30 mouse cellular contexts compared by ENCODE assay signal in genomic region chr11:105492392-105492791, GRCm38 (mm10). TPM values are rescaled to one million over a fixed set of nuclear protein-coding genes. Genes with fewer than 3 reads are reported as not detected.
DNase-seq lines count a peak whose midpoint lies in the region; ATAC-seq lines count a peak whose summit lies in the region.
"Had no signal": no experiment of that assay in that cellular context is flagged by ENCODE, and none has a peak within 500 bp of the region (broad histone marks: within the 10 kb centered on the region; RNA-seq: fewer than 3 reads in every experiment).

No protein-coding gene starts in this region.

- H3K36me3 ChIP-seq in lung, embryonic 16.5 days (ENCODE audit: control insufficient read depth, insufficient read depth, low read length), result no peaks in the 10 kb centered on the region
- no peaks in the 10 kb centered on the region for H3K36me3 ChIP-seq in midbrain, embryonic 11.5 days (ENCODE audit: control insufficient read depth, insufficient read depth, low read length)
- no peaks in the 10 kb centered on the region for H3K36me3 ChIP-seq in midbrain, embryonic 16.5 days (ENCODE audit: control insufficient read depth, insufficient read depth, low read length)
- H3K36me3 ChIP-seq in hindbrain, embryonic 11.5 days (ENCODE audit: control insufficient read depth, insufficient read depth, low read length), result no peaks in the 10 kb centered on the region
- H3K36me3 ChIP-seq: embryonic facial prominence, embryonic 13.5 days; forebrain, embryonic 12.5 days; forebrain, embryonic 15.5 days; G1E; heart, embryonic 12.5 days; heart, embryonic 15.5 days; hindbrain, embryonic 13.5 days had no signal

- H3K4me2 ChIP-seq in lung, embryonic 16.5 days (ENCODE audit: low read depth, low read length), result no peak overlapping the region
- no peak overlapping the region for H3K4me2 ChIP-seq in midbrain, embryonic 11.5 days
- H3K4me2 ChIP-seq in midbrain, embryonic 16.5 days (ENCODE audit: low read length), result no peak overlapping the region
- no peak overlapping the region for H3K4me2 ChIP-seq in hindbrain, embryonic 11.5 days (replicated peaks; ENCODE audit: low read depth, low read length)
- H3K4me2 ChIP-seq: embryonic facial prominence, embryonic 13.5 days; forebrain, embryonic 12.5 days; forebrain, embryonic 15.5 days; heart, embryonic 12.5 days; heart, embryonic 15.5 days; hindbrain, embryonic 13.5 days had no signal

- no peak overlapping the region for H3K9ac ChIP-seq in lung, embryonic 16.5 days (ENCODE audit: low read length)
- no peak overlapping the region for H3K9ac ChIP-seq in midbrain, embryonic 11.5 days (ENCODE audit: low read length)
- no peak overlapping the region for H3K9ac ChIP-seq in midbrain, embryonic 16.5 days (ENCODE audit: low read depth, low read length)
- no peak overlapping the region for H3K9ac ChIP-seq in hindbrain, embryonic 11.5 days (ENCODE audit: low read depth, low read length)
- H3K9ac ChIP-seq: embryonic facial prominence, embryonic 13.5 days; forebrain, embryonic 12.5 days; forebrain, embryonic 15.5 days; heart, embryonic 12.5 days; heart, embryonic 15.5 days; hindbrain, embryonic 13.5 days had no signal

- H3K27ac ChIP-seq in lung, embryonic 16.5 days (ENCODE audit: low read length), result no peak overlapping the region
- no peak overlapping the region for H3K27ac ChIP-seq in midbrain, embryonic 11.5 days (ENCODE audit: low read depth, low read length)
- H3K27ac ChIP-seq in midbrain, embryonic 16.5 days (ENCODE audit: low read length), result no peak overlapping the region
- H3K27ac ChIP-seq in hindbrain, embryonic 11.5 days (ENCODE audit: low read depth, low read length), result no peak overlapping the region
- H3K27ac ChIP-seq: embryonic facial prominence, embryonic 13.5 days; forebrain, embryonic 12.5 days; forebrain, embryonic 15.5 days; heart, embryonic 15.5 days; hindbrain, embryonic 13.5 days had no signal

- H3K4me3 ChIP-seq in lung, embryonic 16.5 days (ENCODE audit: low read length), result no peak overlapping the region
- no peak overlapping the region for H3K4me3 ChIP-seq in midbrain, embryonic 11.5 days (ENCODE audit: low read depth, low read length)
- H3K4me3 ChIP-seq in midbrain, embryonic 16.5 days (ENCODE audit: low read depth, low read length), result no peak overlapping the region
- no peak overlapping the region for H3K4me3 ChIP-seq in hindbrain, embryonic 11.5 days (ENCODE audit: low read depth, low read length)
- H3K4me3 ChIP-seq: embryonic facial prominence, embryonic 13.5 days; erythroblast, embryonic 14.5 days; forebrain, embryonic 12.5 days; forebrain, embryonic 15.5 days; heart, embryonic 12.5 days; heart, embryonic 15.5 days; hindbrain, embryonic 13.5 days had no signal

- 50% methylated on average over 4 of the region's 4 CpGs for WGBS in lung, embryonic 16.5 days
- 83% methylated on average over 4 of the region's 4 CpGs for WGBS in midbrain, embryonic 11.5 days
- WGBS in midbrain, embryonic 16.5 days, result 73% methylated on average over 3 of the region's 4 CpGs
- 86% methylated on average over 4 of the region's 4 CpGs for WGBS in hindbrain, embryonic 11.5 days

- H3K4me1 ChIP-seq in lung, embryonic 16.5 days (replicated peaks; ENCODE audit: control insufficient read depth, insufficient read depth, low read length), result peaks cover 2% of the 10 kb centered on the region
- no peaks in the 10 kb centered on the region for H3K4me1 ChIP-seq in midbrain, embryonic 11.5 days (ENCODE audit: control insufficient read depth, insufficient read depth, low read length)
- peaks cover 4% of the 10 kb centered on the region; the same call in 1 of the 2 replicates for H3K4me1 ChIP-seq in midbrain, embryonic 16.5 days (ENCODE audit: control insufficient read depth, insufficient read depth, low read length)
- no peaks in the 10 kb centered on the region for H3K4me1 ChIP-seq in hindbrain, embryonic 11.5 days (replicated peaks; ENCODE audit: control insufficient read depth, insufficient read depth, low read length)

- intact Hi-C loops in heart, postnatal 36 days (cut with DNase I), result no loop called here

- DNase-seq in heart, adult 11 months, result peak; percentile 33
- no peak for DNase-seq in heart, postnatal 36 days
- DNase-seq in lung, postnatal 10 days, result no peak
- peak; percentile 53 for DNase-seq in midbrain, embryonic 11.5 days (ENCODE audit: low spot score, missing footprints)
- peak; percentile 29 for DNase-seq in lung, postnatal 25 days (ENCODE audit: low spot score)
- DNase-seq in hindbrain, embryonic 11.5 days (ENCODE audit: low spot score), result no peak
- DNase-seq: adrenal gland, postnatal 10 days; adrenal gland, postnatal 36 days; cerebellum, adult 2 months; cerebellum, adult 9-11 months; cerebellum, postnatal 25 days; gastrocnemius, postnatal 36 days; heart, postnatal 14 days had no signal

- no peaks in the 10 kb centered on the region for H3K27me3 ChIP-seq in lung, embryonic 16.5 days (ENCODE audit: control insufficient read depth, insufficient read depth, low read depth, low read length)
- no peaks in the 10 kb centered on the region for H3K27me3 ChIP-seq in midbrain, embryonic 11.5 days (ENCODE audit: control insufficient read depth, insufficient read depth, low read length)
- H3K27me3 ChIP-seq in midbrain, embryonic 16.5 days (ENCODE audit: control insufficient read depth, insufficient read depth, low read depth, low read length), result no peaks in the 10 kb centered on the region
- H3K27me3 ChIP-seq in hindbrain, embryonic 11.5 days (ENCODE audit: control insufficient read depth, insufficient read depth, low read length), result no peaks in the 10 kb centered on the region
- H3K27me3 ChIP-seq: embryonic facial prominence, embryonic 13.5 days; forebrain, embryonic 12.5 days; forebrain, embryonic 15.5 days; heart, embryonic 12.5 days; heart, embryonic 15.5 days had no signal

- ATAC-seq in lung, embryonic 16.5 days (ENCODE audit: low read depth), result peak; percentile 68; the same call in 1 of the 2 replicates
- ATAC-seq in midbrain, embryonic 11.5 days (ENCODE audit: low FRiP score), result no peak
- no peak for ATAC-seq in midbrain, embryonic 16.5 days
- no peak for ATAC-seq in hindbrain, embryonic 11.5 days (ENCODE audit: low FRiP score)
- ATAC-seq: forebrain, embryonic 15.5 days; hindbrain, embryonic 16.5 days; Patski had no signal

- H3K9me3 ChIP-seq in lung, embryonic 16.5 days (ENCODE audit: control insufficient read depth, low read length), result no peaks in the 10 kb centered on the region
- H3K9me3 ChIP-seq in midbrain, embryonic 11.5 days (ENCODE audit: control insufficient read depth, low read length), result no peaks in the 10 kb centered on the region
- no peaks in the 10 kb centered on the region for H3K9me3 ChIP-seq in midbrain, embryonic 16.5 days (replicated peaks; ENCODE audit: control insufficient read depth, low read length, poor library complexity, severe bottlenecking)
- H3K9me3 ChIP-seq in hindbrain, embryonic 11.5 days (ENCODE audit: control insufficient read depth, low read length), result no peaks in the 10 kb centered on the region
- H3K9me3 ChIP-seq: embryonic facial prominence, embryonic 13.5 days; forebrain, embryonic 12.5 days; forebrain, embryonic 15.5 days; G1E; heart, embryonic 12.5 days; heart, embryonic 15.5 days; hindbrain, embryonic 13.5 days had no signal

RNA-seq across cellular contexts. Expression of gene March10, which starts 35.9 kb away (rescaled TPM):
- total RNA-seq in heart, postnatal 36 days (2021), result not detected
- polyA plus RNA-seq in lung, embryonic 16.5 days (2015; fragmentation: Nextera tagmentation; extraction: Ambion mirVana), result 0.38 TPM in 1 of 2 replicates, not detected in the other
- polyA plus RNA-seq in midbrain, embryonic 11.5 days (2014; fragmentation: Nextera tagmentation; extraction: Ambion mirVana), result 0.06 TPM in 1 of 2 replicates, not detected in the other
- 0.45 and 0.73 TPM in 2 replicates for polyA plus RNA-seq in midbrain, embryonic 16.5 days (2015; fragmentation: Nextera tagmentation; extraction: Ambion mirVana)
- 0.29 and 0.37 TPM in 2 replicates for polyA plus RNA-seq in hindbrain, embryonic 11.5 days (2014; fragmentation: Nextera tagmentation; extraction: Ambion mirVana)
- total RNA-seq: adrenal gland, adult 18-20 months; adrenal gland, postnatal 10 days; adrenal gland, postnatal 36 days; common myeloid progenitor, adult 5-6 weeks; gastrocnemius, adult 8-10 months; gastrocnemius, postnatal 36 days; granulocyte monocyte progenitor cell, adult 5-6 weeks; heart, postnatal 14 days; hematopoietic stem cell, adult 5-6 weeks had no signal
- polyA plus RNA-seq: embryonic facial prominence, embryonic 13.5 days; erythroblast, embryonic 14.5 days; forebrain, embryonic 12.5 days; G1E; heart, embryonic 15.5 days had no signal

Comparison
In these comparisons a context has a peak if more than half of its experiments do, and no peak if none do; other contexts are left out.
1. DNase-seq: peak in heart, adult 11 months (single experiment), midbrain, embryonic 11.5 days (single experiment) and lung, postnatal 25 days (single experiment); none in heart, postnatal 36 days (0 of 2), lung, postnatal 10 days (single experiment) and hindbrain, embryonic 11.5 days (single experiment).